Mouse (Mus musculus) ES-E14 (cell line): ENCODE data around the gene Igsf9b.

Experiments used
- CHD2 ChIP-seq: IDR thresholded peaks from 2 replicates; pipeline ENCODE4 v1.6.1; 2014; ENCODE audit warnings: mild to moderate bottlenecking, low read depth, low read length, inconsistent platforms
- HCFC1 ChIP-seq: IDR thresholded peaks from 2 replicates; pipeline ENCODE4 v1.6.1; 2012; ENCODE audit warnings: low read length, inconsistent platforms, borderline replicate concordance; ENCODE audit not compliant: insufficient read depth
- ZNF384 ChIP-seq: IDR thresholded peaks from 2 replicates; pipeline ENCODE4 v1.6.1; 2012; ENCODE audit warnings: low read depth, low read length, inconsistent platforms

DNA sequence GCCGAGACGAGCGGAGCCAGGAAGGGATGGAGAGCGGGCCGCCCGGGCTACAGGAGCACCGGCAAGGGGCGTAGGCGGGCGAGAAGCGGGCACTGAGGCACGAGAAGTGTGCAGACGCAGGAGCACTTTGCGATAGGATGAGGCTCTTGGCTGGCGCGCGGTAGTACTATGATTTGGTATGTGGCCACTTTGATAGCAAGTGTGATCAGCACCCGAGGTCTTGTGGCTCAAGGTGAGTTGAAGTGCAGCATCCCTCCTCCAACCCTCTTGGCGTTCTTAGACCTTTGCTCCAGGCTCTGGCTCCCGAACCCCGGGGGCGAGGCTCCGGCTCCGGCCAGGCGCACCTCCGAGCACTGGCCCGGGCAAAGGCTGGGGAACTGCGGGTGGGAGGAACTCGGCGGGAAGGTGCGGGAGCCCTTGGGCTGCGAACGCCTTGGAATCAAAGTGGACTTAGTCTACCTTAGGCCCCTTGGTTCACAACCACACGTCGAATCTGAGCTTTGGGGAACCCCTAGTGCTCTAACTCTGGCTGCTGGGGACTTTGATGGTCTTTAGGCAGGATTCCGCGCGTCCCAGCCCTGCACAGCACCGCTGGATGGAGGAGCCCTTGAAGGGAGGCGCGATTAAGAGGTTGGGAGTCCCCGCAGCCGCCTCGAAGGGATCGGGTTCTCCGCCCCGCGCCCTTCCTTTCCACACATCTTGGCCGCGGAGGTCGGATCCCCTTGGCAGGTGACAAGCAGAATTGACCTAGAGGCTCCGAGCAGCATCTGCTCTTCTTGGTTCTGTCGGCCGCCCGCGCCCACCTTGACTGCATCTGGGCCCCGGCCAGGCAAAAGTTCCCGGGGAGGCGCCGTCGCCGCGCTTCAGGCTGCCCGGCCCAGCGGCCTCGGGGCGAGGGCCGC lies 533 bp downstream of the Igsf9b start:
- TF ChIP-seq HCFC1 (0 out of 2 replicates have a peak, but pooled peaks have one; percentile 30), CHD2 (no peak), ZNF384 (no peak)
